Comparison of ENCODE assay signal across 9 mouse cellular contexts in genomic region chr5:35674081-35674555, GRCm38 (mm10). TPM values are rescaled to one million over a fixed set of nuclear protein-coding genes. Genes with fewer than 3 reads are reported as not detected.
DNase-seq lines count a peak whose midpoint lies in the region; ATAC-seq lines count a peak whose summit lies in the region.
"Had no signal": no experiment of that assay in that cellular context is flagged by ENCODE, and none has a peak within 500 bp of the region (broad histone marks: within the 10 kb centered on the region; RNA-seq: fewer than 3 reads in every experiment).

No protein-coding gene starts in this region.

- no peaks in the 10 kb centered on the region for H3K36me3 ChIP-seq in heart, embryonic 11.5 days (ENCODE audit: control insufficient read depth, insufficient read depth, low read length)
- H3K36me3 ChIP-seq in stomach, embryonic 16.5 days (ENCODE audit: control insufficient read depth, insufficient read depth, low read length) = no peaks in the 10 kb centered on the region
- H3K36me3 ChIP-seq in liver, embryonic 11.5 days (ENCODE audit: control insufficient read depth, insufficient read depth, low read length) = no peaks in the 10 kb centered on the region
- H3K36me3 ChIP-seq: neural tube, embryonic 12.5 days had no signal

- peaks cover 29% of the 10 kb centered on the region for H3K27me3 ChIP-seq in heart, embryonic 11.5 days (ENCODE audit: control insufficient read depth, insufficient read depth, low read length)
- peaks cover 6% of the 10 kb centered on the region; the same call in 1 of the 2 replicates for H3K27me3 ChIP-seq in stomach, embryonic 16.5 days (ENCODE audit: control insufficient read depth, insufficient read depth, low read length)
- peaks cover 22% of the 10 kb centered on the region for H3K27me3 ChIP-seq in liver, embryonic 11.5 days (replicated peaks; ENCODE audit: control insufficient read depth, insufficient read depth, low read length)

- no peaks in the 10 kb centered on the region for H3K9me3 ChIP-seq in heart, embryonic 11.5 days (replicated peaks; ENCODE audit: control insufficient read depth, low read length)
- no peaks in the 10 kb centered on the region for H3K9me3 ChIP-seq in stomach, embryonic 16.5 days (replicated peaks; ENCODE audit: control insufficient read depth, low read length)
- H3K9me3 ChIP-seq in liver, embryonic 11.5 days (ENCODE audit: control insufficient read depth, low read length) = no peaks in the 10 kb centered on the region
- H3K9me3 ChIP-seq: neural tube, embryonic 12.5 days had no signal

- peak; percentile 64 for DNase-seq in MN1 (ENCODE audit: low spot score)
- DNase-seq in adrenal gland, adult 8-10 months = peak; percentile 75
- DNase-seq in kidney, postnatal 36 days = peak; percentile 93 to 95
- DNase-seq in thymus, postnatal 36 days = no peak
- DNase-seq in right cerebral cortex, postnatal 14 days = no peak
- DNase-seq in liver, embryonic 11.5 days (ENCODE audit: low spot score) = no peak

- no peak overlapping the region for H3K4me3 ChIP-seq in heart, embryonic 11.5 days (ENCODE audit: low read depth, low read length)
- H3K4me3 ChIP-seq in stomach, embryonic 16.5 days (replicated peaks; ENCODE audit: low read length) = no peak overlapping the region
- H3K4me3 ChIP-seq in liver, embryonic 11.5 days (ENCODE audit: low read depth, low read length) = no peak overlapping the region
- H3K4me3 ChIP-seq: neural tube, embryonic 12.5 days had no signal

- peaks cover 56% of the 10 kb centered on the region for H3K4me1 ChIP-seq in heart, embryonic 11.5 days (ENCODE audit: control insufficient read depth, insufficient read depth, low read length)
- peaks cover 77% of the 10 kb centered on the region for H3K4me1 ChIP-seq in stomach, embryonic 16.5 days (ENCODE audit: control insufficient read depth, insufficient read depth, low read length)
- peaks cover 13% of the 10 kb centered on the region for H3K4me1 ChIP-seq in liver, embryonic 11.5 days (replicated peaks; ENCODE audit: control insufficient read depth, insufficient read depth, low read length)

- 22% methylated on average over 4 of the region's 4 CpGs for WGBS in heart, embryonic 11.5 days (ENCODE audit: insufficient replicate concordance)
- WGBS in stomach, embryonic 16.5 days = 25% methylated on average over 4 of the region's 4 CpGs
- WGBS in liver, embryonic 11.5 days = 65% methylated on average over 4 of the region's 4 CpGs

- H3K9ac ChIP-seq in heart, embryonic 11.5 days (ENCODE audit: low read depth, low read length) = no peak overlapping the region
- peak overlapping the region; percentile 52 for H3K9ac ChIP-seq in stomach, embryonic 16.5 days (ENCODE audit: low read length)
- H3K9ac ChIP-seq in liver, embryonic 11.5 days (ENCODE audit: low read depth, low read length) = no peak overlapping the region
- H3K9ac ChIP-seq: neural tube, embryonic 12.5 days had no signal

- 0 out of 2 replicates have a peak, but pooled peaks have one; percentile 24 for ATAC-seq in heart, embryonic 11.5 days (replicated peaks; ENCODE audit: insufficient number of reproducible peaks, low FRiP score, low TSS enrichment)
- ATAC-seq in stomach, embryonic 16.5 days (ENCODE audit: insufficient read depth, low FRiP score) = peak; percentile 41; the same call in 1 of the 2 replicates
- no peak for ATAC-seq in liver, embryonic 11.5 days (replicated peaks; ENCODE audit: low FRiP score)

- no peak overlapping the region for H3K4me2 ChIP-seq in heart, embryonic 11.5 days
- peak overlapping the region; percentile 19; the same call in 1 of the 2 replicates for H3K4me2 ChIP-seq in stomach, embryonic 16.5 days (ENCODE audit: low read depth, low read length)
- H3K4me2 ChIP-seq in liver, embryonic 11.5 days = no peak overlapping the region
- H3K4me2 ChIP-seq: neural tube, embryonic 12.5 days had no signal

- peak overlapping the region; percentile 51; the same call in 1 of the 2 replicates for H3K27ac ChIP-seq in heart, embryonic 11.5 days (ENCODE audit: low read depth, low read length)
- peak overlapping the region; percentile 91 for H3K27ac ChIP-seq in stomach, embryonic 16.5 days (ENCODE audit: low read length)
- no peak overlapping the region for H3K27ac ChIP-seq in liver, embryonic 11.5 days (ENCODE audit: low read depth, low read length)
- H3K27ac ChIP-seq: neural tube, embryonic 12.5 days had no signal

RNA-seq across cellular contexts. Expression of gene Htra3, which starts 5.5 kb away (rescaled TPM):
- 100 to 1,000 TPM in 1 of 4 experiments, 10 to 100 TPM in 3; 21.3 to 114 (median 48.7) TPM for total RNA-seq in adrenal gland, adult 8-10 months (2022)
- 3.7 and 4.1 TPM in 2 replicates for polyA plus RNA-seq in heart, embryonic 11.5 days (2014; fragmentation: Nextera tagmentation; extraction: Ambion mirVana)
- polyA plus RNA-seq in stomach, embryonic 16.5 days (2015; fragmentation: Nextera tagmentation; extraction: Ambion mirVana) = 67.7 and 77.5 TPM in 2 replicates
- 1.7 and 2.3 TPM in 2 replicates for polyA plus RNA-seq in liver, embryonic 11.5 days (2014; fragmentation: Nextera tagmentation; extraction: Ambion mirVana)

Comparison
In these comparisons a context has a peak if more than half of its experiments do, and no peak if none do; other contexts are left out.
1. DNase-seq: peak in MN1 (single experiment), adrenal gland, adult 8-10 months (single experiment) and kidney, postnatal 36 days (2 of 2); none in thymus, postnatal 36 days (0 of 2), right cerebral cortex, postnatal 14 days (single experiment) and liver, embryonic 11.5 days (single experiment).
2. RNA of gene Htra3, which starts 5.5 kb away (polyA plus RNA-seq): 67.7 to 77.5 TPM in stomach, embryonic 16.5 days; 3.7 to 4.1 TPM in heart, embryonic 11.5 days and 1.7 to 2.3 TPM in liver, embryonic 11.5 days; every median in the first group is over 10 times any median in the second.